Mouse (Mus musculus) midbrain, embryonic 11.5 days (tissue): ENCODE results near the gene BC049715. TPM values are rescaled to one million over a fixed set of nuclear protein-coding genes. Genes with fewer than 3 reads are reported as not detected.

Experiments used
- ATAC-seq: fragments of 200-750 bp; cut with Nextera tagmentation; 2 replicates; pipeline ENCODE4 v1.8.0; 2017; ENCODE audit warnings: moderate TSS enrichment, moderate library complexity; ENCODE audit not compliant: low FRiP score
- DNase-seq: peaks from one replicate; pipeline ENCODE4 v3.0.0; 2015; ENCODE audit warnings: low spot score; ENCODE audit errors: missing footprints
- H3K27ac ChIP-seq: fragments of 300-500 bp; sonication (generic); 2 replicates; pipeline ENCODE4 v1.5.1; 2014; ENCODE audit warnings: low read depth, low read length
- H3K27me3 ChIP-seq: fragments of 300-500 bp; sonication (generic); 2 replicates; pipeline ENCODE4 v1.6.1; 2014; ENCODE audit warnings: mild to moderate bottlenecking, low read length, moderate library complexity, mixed read lengths; ENCODE audit not compliant: control insufficient read depth, insufficient read depth
- H3K36me3 ChIP-seq: fragments of 300-500 bp; sonication (generic); 2 replicates; pipeline ENCODE4 v1.6.1; 2014; ENCODE audit warnings: mild to moderate bottlenecking, low read length, moderate library complexity, mixed read lengths; ENCODE audit not compliant: control insufficient read depth, insufficient read depth
- H3K4me1 ChIP-seq: fragments of 300-500 bp; sonication (generic); 2 replicates; pipeline ENCODE4 v1.6.1; 2014; ENCODE audit warnings: low read length; ENCODE audit not compliant: control insufficient read depth, insufficient read depth
- H3K4me2 ChIP-seq: fragments of 300-500 bp; sonication (generic); 2 replicates; pipeline ENCODE4 v1.6.1; 2014; ENCODE audit warnings: mild to moderate bottlenecking, moderate library complexity
- H3K4me3 ChIP-seq: fragments of 300-500 bp; sonication (generic); 2 replicates; pipeline ENCODE4 v1.5.1; 2014; ENCODE audit warnings: low read depth, low read length
- H3K9ac ChIP-seq: fragments of 300-500 bp; sonication (generic); 2 replicates; pipeline ENCODE4 v1.6.1; 2014; ENCODE audit warnings: low read length
- H3K9me3 ChIP-seq: fragments of 300-500 bp; sonication (generic); 2 replicates; pipeline ENCODE4 v1.6.1; 2016; ENCODE audit warnings: low read length; ENCODE audit not compliant: control insufficient read depth
- WGBS: fragments of 180-500 bp; shearing (Covaris S2); extraction: QIAGEN DNeasy Blood & Tissue Kit; methylation state at CpG from one replicate; pipeline ENCODE4 v1.1.7; 2014; 5-methylcytosine and 5-hydroxymethylcytosine counted together
- polyA plus RNA-seq: library from polyadenylated mRNA; unstranded; fragments of >200 nt; fragmentation: Nextera tagmentation; extraction: Ambion mirVana; gene quantifications from 2 replicates; pipeline ENCODE4 v1.2.1, GENCODE M21; 2014

The BC049715 gene
- polyA plus RNA-seq: 1.1 and 1.2 TPM in 2 replicates

GRCm38 (mm10) chr6:136827516-136827880 is at the start of gene BC049715:
TSS of gene BC049715 (plus strand) at chr6:136827626.
- peak within 1 kb of the TSS; percentile 48 for H3K27ac ChIP-seq
- H3K27me3 ChIP-seq: no peaks in the 10 kb centered on the region
- peak within 1 kb of the TSS; percentile 99 for H3K9ac ChIP-seq
- under 1% methylated on average over 26 of the region's 34 CpGs for WGBS
- peaks cover 14% of the 10 kb centered on the region for H3K36me3 ChIP-seq
- peak within 1 kb of the TSS; percentile 72 for H3K4me2 ChIP-seq
- H3K4me3 ChIP-seq: peak within 1 kb of the TSS; percentile 100
- ATAC-seq (no peak), DNase-seq (peak; percentile 88)
- H3K9me3 ChIP-seq: no peaks in the 10 kb centered on the region
- peaks cover 4% of the 10 kb centered on the region for H3K4me1 ChIP-seq

GRCm38 (mm10) chr6:136781377-136781986 is 45.9 kb upstream of the BC049715 start, which contains the start of gene Gucy2c:
TSS of gene Gucy2c (minus strand) at chr6:136781765.
- no peak within 1 kb of the TSS for H3K9ac ChIP-seq
- H3K4me2 ChIP-seq: no peak within 1 kb of the TSS
- no peak for DNase-seq
- ATAC-seq: no peak
- H3K27me3 ChIP-seq: no peaks in the 10 kb centered on the region
- no peak within 1 kb of the TSS for H3K27ac ChIP-seq
- no peaks in the 10 kb centered on the region for H3K9me3 ChIP-seq
- H3K36me3 ChIP-seq: no peaks in the 10 kb centered on the region
- no peak within 1 kb of the TSS for H3K4me3 ChIP-seq
- no peaks in the 10 kb centered on the region for H3K4me1 ChIP-seq
- 81% methylated on average over 20 of the region's 20 CpGs for WGBS

- Histone ChIP-seq H3K27ac (no peak overlapping the region), H3K36me3 (no peaks in the 10 kb centered on the region), H3K4me2 (no peak overlapping the region), H3K9ac (no peak overlapping the region), H3K4me1 (no peaks in the 10 kb centered on the region), H3K4me3 (no peak overlapping the region), H3K9me3 (no peaks in the 10 kb centered on the region), H3K27me3 (no peaks in the 10 kb centered on the region)
- 83% methylated on average over 12 of the region's 12 CpGs for WGBS
- DNase-seq (no peak), ATAC-seq (no peak)
Measured at GRCm38 (mm10) chr6:136782146-136782545, 45.3 kb upstream of the BC049715 start.

GRCm38 (mm10) chr6:136782761-136783160 is 44.7 kb upstream of the BC049715 start:
- Histone ChIP-seq H3K9ac (no peak overlapping the region), H3K4me3 (no peak overlapping the region), H3K36me3 (no peaks in the 10 kb centered on the region), H3K27me3 (no peaks in the 10 kb centered on the region), H3K27ac (no peak overlapping the region), H3K4me2 (no peak overlapping the region), H3K4me1 (no peaks in the 10 kb centered on the region), H3K9me3 (no peaks in the 10 kb centered on the region)
- no peak for DNase-seq
- no peak for ATAC-seq
- 86% methylated on average over 9 of the region's 9 CpGs for WGBS

- ATAC-seq (no peak), DNase-seq (no peak)
- Histone ChIP-seq H3K27ac (no peak overlapping the region), H3K4me2 (no peak overlapping the region), H3K27me3 (no peaks in the 10 kb centered on the region), H3K9ac (no peak overlapping the region), H3K4me1 (no peaks in the 10 kb centered on the region; the same call in 1 of the 2 replicates), H3K36me3 (no peaks in the 10 kb centered on the region), H3K4me3 (no peak overlapping the region), H3K9me3 (no peaks in the 10 kb centered on the region)
- 86% methylated on average over 5 of the region's 5 CpGs for WGBS
Measured at GRCm38 (mm10) chr6:136789391-136789971, 37.9 kb upstream of the BC049715 start.

GRCm38 (mm10) chr6:136792884-136793758 is 34.3 kb upstream of the BC049715 start:
- no peaks in the 10 kb centered on the region for H3K27me3 ChIP-seq
- ATAC-seq: peak; percentile 49; the same call in 1 of the 2 replicates
- no peaks in the 10 kb centered on the region for H3K9me3 ChIP-seq
- H3K4me1 ChIP-seq: no peaks in the 10 kb centered on the region; the same call in 1 of the 2 replicates
- H3K4me3 ChIP-seq: no peak overlapping the region
- no peaks in the 10 kb centered on the region for H3K36me3 ChIP-seq
- no peak overlapping the region for H3K27ac ChIP-seq
- DNase-seq: no peak
- H3K4me2 ChIP-seq: peak overlapping the region; percentile 48
- 28% methylated on average over 16 of the region's 16 CpGs for WGBS
- no peak overlapping the region for H3K9ac ChIP-seq

- peak overlapping the region; percentile 29; the same call in 1 of the 2 replicates for H3K9ac ChIP-seq
- peak overlapping the region; percentile 48 for H3K4me2 ChIP-seq
- ATAC-seq (peak; percentile 57), DNase-seq (peak; percentile 90)
- H3K9me3 ChIP-seq: no peaks in the 10 kb centered on the region
- no peaks in the 10 kb centered on the region for H3K36me3 ChIP-seq
- H3K27me3 ChIP-seq: no peaks in the 10 kb centered on the region
- no peaks in the 10 kb centered on the region; the same call in 1 of the 2 replicates for H3K4me1 ChIP-seq
- H3K27ac ChIP-seq: no peak overlapping the region
- H3K4me3 ChIP-seq: peak overlapping the region; percentile 25
- WGBS: under 1% methylated on average over 20 of the region's 24 CpGs
Measured at GRCm38 (mm10) chr6:136793831-136794525, 33.4 kb upstream of the BC049715 start.

GRCm38 (mm10) chr6:136795110-136795509 is 32.3 kb upstream of the BC049715 start:
- H3K27ac ChIP-seq: no peak overlapping the region
- 50% methylated on average over 1 of the region's 1 CpGs for WGBS
- no peaks in the 10 kb centered on the region for H3K27me3 ChIP-seq
- H3K36me3 ChIP-seq: no peaks in the 10 kb centered on the region
- H3K9ac ChIP-seq: no peak overlapping the region
- ATAC-seq (no peak), DNase-seq (no peak)
- no peaks in the 10 kb centered on the region; the same call in 1 of the 2 replicates for H3K4me1 ChIP-seq
- no peaks in the 10 kb centered on the region for H3K9me3 ChIP-seq
- H3K4me3 ChIP-seq: no peak overlapping the region
- H3K4me2 ChIP-seq: no peak overlapping the region
